Mouse (Mus musculus) cerebellum, adult 8-10 months (tissue): ENCODE measurements at regions not wholly inside any gene's neighbourhood (a gene's known extent, or its start where the extent isn't known, plus 50 kb on each side); places are given as distances from the start of the nearest gene placed in this dataset.
A peak's percentile ranks its signal among the peaks of the same experiment; 100 is the strongest.

Experiments used
- DNase-seq: peaks from one replicate; pipeline ENCODE4 v3.0.0; 2022

GRCm38 (mm10) chr6:43021967-43022366 is 73.1 kb downstream of the Olfr444 start:
- peak; percentile 11 for DNase-seq
